8 mouse cellular contexts compared by ENCODE assay signal in the genomic region with DNA sequence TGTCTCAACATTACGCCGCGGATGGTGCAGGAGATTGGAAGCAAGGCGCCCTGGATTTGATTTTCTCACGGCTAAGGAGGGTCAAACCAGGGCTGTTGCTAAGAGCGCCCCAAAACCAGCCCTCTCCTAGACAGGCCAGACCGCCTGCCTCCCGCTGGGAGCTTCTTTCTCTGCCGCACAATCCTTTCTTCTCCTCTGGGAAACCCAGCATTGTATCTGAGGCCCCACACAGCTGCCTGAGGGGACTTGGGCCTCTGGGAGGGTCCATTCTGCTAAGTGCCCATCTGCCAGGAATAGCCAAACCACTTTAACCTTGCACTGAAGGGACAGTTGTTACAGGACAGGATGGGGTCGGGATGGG. TPM values are rescaled to one million over a fixed set of nuclear protein-coding genes. Genes with fewer than 3 reads are reported as not detected.
A peak's percentile ranks its signal among the peaks of the same experiment; 100 is the strongest.
DNase-seq lines count a peak whose midpoint lies in the region; ATAC-seq lines count a peak whose summit lies in the region.

No protein-coding gene starts in this region.

- H3K4me2 ChIP-seq in hindbrain, embryonic 12.5 days (replicated peaks): peak overlapping the region; percentile 76
- peak overlapping the region; percentile 69 for H3K4me2 ChIP-seq in midbrain, embryonic 14.5 days (ENCODE audit: low read length)

- H3K9ac ChIP-seq in hindbrain, embryonic 12.5 days: peak overlapping the region; percentile 94
- peak overlapping the region; percentile 81 for H3K9ac ChIP-seq in midbrain, embryonic 14.5 days (replicated peaks; ENCODE audit: low read length)

- H3K9me3 ChIP-seq in hindbrain, embryonic 12.5 days (replicated peaks): no peaks in the 10 kb centered on the region
- no peaks in the 10 kb centered on the region for H3K9me3 ChIP-seq in midbrain, embryonic 14.5 days (ENCODE audit: control insufficient read depth, low read length)

- no peaks in the 10 kb centered on the region for H3K27me3 ChIP-seq in hindbrain, embryonic 12.5 days
- no peaks in the 10 kb centered on the region for H3K27me3 ChIP-seq in midbrain, embryonic 14.5 days (ENCODE audit: control insufficient read depth, insufficient read depth, low read length)

- peaks cover 39% of the 10 kb centered on the region for H3K4me1 ChIP-seq in hindbrain, embryonic 12.5 days
- peaks cover 40% of the 10 kb centered on the region for H3K4me1 ChIP-seq in midbrain, embryonic 14.5 days (ENCODE audit: control insufficient read depth, insufficient read depth, low read length)

- peak overlapping the region; percentile 99 for H3K27ac ChIP-seq in hindbrain, embryonic 12.5 days
- peak overlapping the region; percentile 96 for H3K27ac ChIP-seq in midbrain, embryonic 14.5 days (replicated peaks; ENCODE audit: low read depth, low read length)

- ATAC-seq in hindbrain, embryonic 12.5 days (ENCODE audit: low FRiP score): peak; percentile 84
- ATAC-seq in midbrain, embryonic 14.5 days (ENCODE audit: low FRiP score, low TSS enrichment): peak; percentile 73

- peak; percentile 26 for DNase-seq in layer of hippocampus, adult 9-10 months (ENCODE audit: low spot score)
- DNase-seq in layer of hippocampus, adult 18-20 months (ENCODE audit: low spot score in 2 of 2): no peak
- DNase-seq in cerebellum, postnatal 10 days: peak; percentile 78 to 82
- peak; percentile 82 for DNase-seq in midbrain, embryonic 14.5 days
- no peak for DNase-seq in spleen, adult 12 weeks (ENCODE audit: low spot score)
- DNase-seq in left cerebral cortex, adult 18-20 months (ENCODE audit: low spot score in 2 of 2): no peak
- DNase-seq in adrenal gland, postnatal 4 days (ENCODE audit: low spot score in 2 of 2): no peak

- peaks cover 32% of the 10 kb centered on the region for H3K36me3 ChIP-seq in hindbrain, embryonic 12.5 days
- H3K36me3 ChIP-seq in midbrain, embryonic 14.5 days (ENCODE audit: control insufficient read depth, insufficient read depth, low read length): peaks cover 28% of the 10 kb centered on the region

- H3K4me3 ChIP-seq in hindbrain, embryonic 12.5 days: peak overlapping the region; percentile 67
- peak overlapping the region; percentile 54 for H3K4me3 ChIP-seq in midbrain, embryonic 14.5 days (replicated peaks; ENCODE audit: low read depth, low read length)

- 0% methylated on average over 10 of the region's 10 CpGs for WGBS in hindbrain, embryonic 12.5 days
- 2% methylated on average over 10 of the region's 10 CpGs for WGBS in midbrain, embryonic 14.5 days

RNA-seq across cellular contexts. Expression of a gene that starts 0.3 kb away (rescaled TPM):
- 100 to 1,000 TPM; 219 to 242 TPM for total RNA-seq in layer of hippocampus, adult 18-20 months (2021)
- 410 and 414 TPM in 2 replicates for polyA plus RNA-seq in hindbrain, embryonic 12.5 days (2016; fragmentation: Nextera tagmentation; extraction: Ambion mirVana)
- 444 and 478 TPM in 2 replicates for polyA plus RNA-seq in midbrain, embryonic 14.5 days (2014; fragmentation: Nextera tagmentation; extraction: Ambion mirVana)
- total RNA-seq in left cerebral cortex, adult 18-20 months (2021): 100 to 1,000 TPM; 320 to 341 TPM
- total RNA-seq in adrenal gland, postnatal 4 days (2021): 10 to 100 TPM; 15.5 to 20.6 TPM

RNA-seq across cellular contexts. Expression of a gene that starts 18.0 kb away (rescaled TPM):
- total RNA-seq in layer of hippocampus, adult 18-20 months (2021): 10 to 100 TPM; 18.0 to 20.5 TPM
- 41.8 and 42.8 TPM in 2 replicates for polyA plus RNA-seq in hindbrain, embryonic 12.5 days (2016; fragmentation: Nextera tagmentation; extraction: Ambion mirVana)
- 43.8 and 44.6 TPM in 2 replicates for polyA plus RNA-seq in midbrain, embryonic 14.5 days (2014; fragmentation: Nextera tagmentation; extraction: Ambion mirVana)
- total RNA-seq in left cerebral cortex, adult 18-20 months (2021): 10 to 100 TPM; 23.3 to 27.8 TPM
- 10 to 100 TPM; 31.8 to 36.8 TPM for total RNA-seq in adrenal gland, postnatal 4 days (2021)

RNA-seq across cellular contexts. Expression of a gene that starts 31.3 kb away (rescaled TPM):
- total RNA-seq in layer of hippocampus, adult 18-20 months (2021): under 1 TPM; 0.56 to 0.62 TPM
- 0.23 and 0.31 TPM in 2 replicates for polyA plus RNA-seq in hindbrain, embryonic 12.5 days (2016; fragmentation: Nextera tagmentation; extraction: Ambion mirVana)
- 0.29 and 0.32 TPM in 2 replicates for polyA plus RNA-seq in midbrain, embryonic 14.5 days (2014; fragmentation: Nextera tagmentation; extraction: Ambion mirVana)
- total RNA-seq in left cerebral cortex, adult 18-20 months (2021): 1 to 10 TPM; 1.5 to 2.7 TPM
- total RNA-seq in adrenal gland, postnatal 4 days (2021): under 1 TPM; 0.11 to 0.17 TPM

Comparison
In these comparisons a context has a peak if more than half of its experiments do, and no peak if none do; other contexts are left out.
1. DNase-seq: peak in layer of hippocampus, adult 9-10 months (single experiment), cerebellum, postnatal 10 days (2 of 2) and midbrain, embryonic 14.5 days (single experiment); none in layer of hippocampus, adult 18-20 months (0 of 2), spleen, adult 12 weeks (single experiment), left cerebral cortex, adult 18-20 months (0 of 2) and adrenal gland, postnatal 4 days (0 of 2).
2. RNA of a gene that starts 0.3 kb away (total RNA-seq): 320 to 341 TPM in left cerebral cortex, adult 18-20 months and 219 to 242 TPM in layer of hippocampus, adult 18-20 months; 15.5 to 20.6 TPM in adrenal gland, postnatal 4 days; every median in the first group is over 10 times any median in the second.